Mouse (Mus musculus): Measurements from ENCODE around the gene Lamb2.

Lamb2 gene

DNA sequence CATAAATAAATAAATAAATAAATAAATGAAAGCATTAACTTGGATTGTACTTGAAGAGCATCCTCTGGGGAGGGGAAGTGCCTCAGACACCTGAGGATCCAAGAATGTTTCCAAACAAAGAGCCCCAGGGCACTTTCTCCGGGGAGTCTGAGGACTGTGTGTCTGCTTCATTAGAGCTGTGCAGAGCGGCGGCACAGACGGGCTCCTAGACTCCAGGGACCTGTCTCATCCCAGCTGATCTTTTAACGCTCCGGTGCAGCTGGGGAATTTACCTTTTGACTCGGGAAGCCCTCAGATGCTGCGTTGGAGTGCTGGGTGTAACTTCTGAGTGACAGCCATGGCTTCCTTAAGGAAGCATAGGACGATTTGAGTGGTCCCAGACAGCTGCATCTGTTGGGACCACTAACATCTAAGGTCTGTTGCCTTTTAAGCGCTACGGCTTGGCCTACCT lies 18.3 kb upstream of the Lamb2 start, which contains the start of gene Klhdc8b:
Gene Klhdc8b (minus strand): TSS at position 401 of the 451 bp plus-strand sequence.
- in situ Hi-C loops (cut with MboI, MseI), result no loop called here

GRCm38 (mm10) chr9:108461675-108462074 lies 17.9 kb upstream of the Lamb2 start:
- in situ Hi-C loops (cut with MboI, MseI), result no loop called here

DNA sequence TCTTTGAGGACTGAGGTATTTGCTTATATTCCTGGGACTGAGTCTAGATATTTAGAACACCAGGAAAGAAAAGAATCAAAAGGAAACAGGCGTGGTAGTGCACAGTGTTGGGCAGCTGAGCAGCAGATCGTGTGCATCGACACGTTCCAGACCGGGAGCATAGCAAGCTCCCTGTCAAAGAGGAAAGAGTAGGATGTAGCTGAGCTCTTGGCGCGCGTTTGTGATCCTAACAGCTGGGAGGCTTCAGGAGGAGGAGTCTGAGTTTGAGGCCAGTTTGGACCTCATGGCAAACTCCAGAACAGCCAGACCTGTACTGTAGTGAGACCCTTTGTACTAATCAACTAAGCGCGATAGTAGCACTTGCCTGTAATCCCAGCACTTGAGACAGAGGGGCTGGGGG lies 17.3 kb upstream of the Lamb2 start:
- in situ Hi-C loops (cut with MboI, MseI), result no loop called here

- in situ Hi-C loops (cut with MboI, MseI), result no loop called here
Observed at GRCm38 (mm10) chr9:108463713-108464112, 15.8 kb upstream of the Lamb2 start.

- in situ Hi-C loops (cut with MboI, MseI), result no loop called here
Observed at GRCm38 (mm10) chr9:108466219-108466618, 13.3 kb upstream of the Lamb2 start.

GRCm38 (mm10) chr9:108469430-108469829 lies 10.1 kb upstream of the Lamb2 start:
- in situ Hi-C loops (cut with MboI, MseI), result no loop called here

GRCm38 (mm10) chr9:108469845-108470244 lies 9.7 kb upstream of the Lamb2 start:
- in situ Hi-C loops (cut with MboI, MseI), result no loop called here

GRCm38 (mm10) chr9:108474528-108474927 lies 5.0 kb upstream of the Lamb2 start:
- in situ Hi-C loops (cut with MboI, MseI), result no loop called here

GRCm38 (mm10) chr9:108478638-108479156 lies 839 bp upstream of the Lamb2 start:
- in situ Hi-C loops (cut with MboI, MseI), result no loop called here

- in situ Hi-C loops (cut with MboI, MseI), result no loop called here
Observed at GRCm38 (mm10) chr9:108479241-108479640, 295 bp upstream of the Lamb2 start.

DNA sequence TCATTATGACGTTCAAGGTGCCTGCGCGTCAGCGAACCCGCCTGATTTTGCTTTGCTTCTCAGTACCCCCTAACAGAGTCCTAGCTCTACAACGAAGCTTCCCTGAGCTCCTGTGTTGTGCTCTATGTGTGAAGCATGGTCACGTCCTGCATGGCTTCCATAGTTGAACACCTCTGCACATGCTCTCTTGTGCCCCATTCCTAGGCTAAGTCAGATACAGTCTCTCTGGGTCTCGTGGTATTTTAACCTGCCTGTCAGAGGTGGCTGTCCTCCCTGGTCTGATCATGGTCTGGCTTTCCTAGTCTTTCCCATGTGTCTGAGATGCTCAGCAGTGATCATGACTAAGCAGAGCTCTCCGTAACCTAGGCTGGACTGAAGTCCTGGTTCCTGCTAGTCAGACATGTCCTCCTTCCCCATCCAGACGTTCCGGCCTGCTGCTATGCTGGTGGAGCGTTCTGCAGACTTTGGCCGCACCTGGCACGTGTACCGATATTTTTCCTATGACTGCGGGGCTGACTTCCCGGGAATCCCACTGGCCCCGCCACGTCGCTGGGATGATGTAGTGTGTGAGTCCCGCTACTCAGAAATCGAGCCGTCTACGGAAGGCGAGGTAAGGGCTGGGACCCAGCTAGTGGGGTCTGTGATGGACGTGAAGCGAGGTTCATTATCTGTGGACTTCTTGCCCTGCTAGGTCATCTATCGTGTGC lies 1.4 kb downstream of the Lamb2 start:
- in situ Hi-C loops (cut with MboI, MseI), result loop anchor here (10.0 kb wide), 1 partner anchor 434 kb away; the partner anchor contains the start of gene Tmem89

DNA sequence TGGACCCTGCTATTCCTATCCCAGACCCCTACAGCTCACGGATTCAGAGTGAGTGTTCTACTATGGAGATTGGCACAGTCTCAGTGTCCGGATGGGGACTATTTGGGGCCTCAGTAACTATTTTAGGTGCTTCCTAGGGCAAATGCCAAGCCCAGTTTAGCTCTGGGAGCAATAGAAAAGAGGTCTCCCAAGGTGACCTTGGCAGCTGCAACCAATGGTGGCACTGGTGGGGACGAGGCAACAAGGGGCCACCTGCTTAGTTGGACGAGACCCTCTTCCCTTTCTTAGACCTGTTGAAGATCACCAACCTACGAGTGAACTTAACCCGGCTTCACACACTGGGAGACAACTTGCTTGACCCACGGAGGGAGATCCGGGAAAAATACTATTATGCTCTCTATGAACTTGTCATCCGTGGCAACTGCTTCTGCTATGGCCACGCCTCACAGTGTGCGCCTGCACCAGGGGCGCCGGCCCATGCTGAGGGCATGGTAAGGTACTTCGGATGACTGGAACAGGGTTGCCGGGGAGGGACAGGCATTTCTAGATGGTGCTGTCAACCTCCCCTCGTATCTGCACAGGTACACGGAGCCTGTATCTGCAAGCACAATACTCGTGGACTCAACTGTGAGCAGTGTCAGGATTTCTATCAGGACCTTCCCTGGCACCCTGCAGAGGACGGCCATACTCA lies 2.1 kb downstream of the Lamb2 start:
- in situ Hi-C loops (cut with MboI, MseI), result loop anchor here (10.0 kb wide), 1 partner anchor 433 kb away; the partner anchor contains the start of gene Tmem89

DNA sequence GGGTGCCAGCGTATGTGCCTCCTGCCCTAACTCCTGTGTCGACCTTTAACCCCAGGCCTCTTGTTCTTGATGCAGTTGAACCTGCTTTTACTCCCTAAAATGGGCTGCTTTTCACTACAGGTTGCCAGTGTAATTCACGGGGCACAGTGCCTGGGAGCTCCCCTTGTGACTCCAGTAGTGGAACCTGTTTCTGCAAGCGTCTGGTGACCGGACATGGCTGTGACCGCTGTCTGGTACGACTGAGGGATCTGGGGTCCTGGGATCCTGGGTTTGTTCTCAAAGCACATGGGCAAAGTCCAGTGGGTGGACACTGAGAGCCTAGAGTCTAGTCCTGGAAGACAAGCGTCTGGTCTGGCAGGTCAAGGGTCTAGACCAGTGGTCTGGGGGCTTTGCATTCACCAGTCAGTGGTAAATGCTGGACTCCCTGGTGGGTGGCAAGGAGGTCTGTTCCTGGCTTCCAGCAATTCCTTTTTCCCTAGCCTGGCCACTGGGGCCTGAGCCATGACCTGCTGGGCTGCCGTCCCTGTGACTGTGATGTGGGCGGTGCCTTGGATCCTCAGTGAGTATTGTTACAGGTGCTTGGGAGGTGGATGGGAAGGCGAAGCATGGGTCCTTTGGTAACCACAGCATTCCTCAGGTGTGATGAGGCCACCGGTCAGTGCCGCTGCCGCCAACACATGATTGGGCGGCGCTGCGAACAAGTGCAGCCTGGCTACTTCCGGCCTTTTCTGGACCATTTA lies 3.7 kb downstream of the Lamb2 start:
- in situ Hi-C loops (cut with MboI, MseI), result loop anchor here (10.0 kb wide), 1 partner anchor 432 kb away; the partner anchor contains the start of gene Tmem89

DNA sequence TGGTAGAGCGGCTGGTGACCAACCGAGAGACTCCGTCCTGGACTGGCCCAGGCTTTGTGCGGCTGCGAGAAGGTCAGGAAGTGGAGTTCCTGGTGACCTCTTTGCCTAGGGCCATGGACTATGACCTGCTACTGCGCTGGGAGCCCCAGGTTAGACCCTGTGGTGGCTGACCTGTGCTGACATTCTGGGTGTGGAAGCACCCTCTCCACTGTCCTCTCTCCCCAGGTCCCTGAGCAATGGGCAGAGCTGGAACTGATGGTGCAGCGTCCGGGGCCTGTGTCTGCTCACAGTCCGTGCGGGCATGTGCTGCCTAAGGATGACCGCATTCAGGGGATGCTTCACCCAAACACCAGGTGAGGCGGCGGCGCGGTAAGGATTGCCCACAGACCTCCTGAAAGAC lies 4.5 kb downstream of the Lamb2 start:
- in situ Hi-C loops (cut with MboI, MseI), result loop anchor here (10.0 kb wide), 1 partner anchor 431 kb away; the partner anchor contains the start of gene Tmem89

- in situ Hi-C loops (cut with MboI, MseI), result loop anchor here (10.0 kb wide), 1 partner anchor 429 kb away; the partner anchor contains the start of gene Tmem89
Observed at GRCm38 (mm10) chr9:108485301-108485875, 5.9 kb downstream of the Lamb2 start.

DNA sequence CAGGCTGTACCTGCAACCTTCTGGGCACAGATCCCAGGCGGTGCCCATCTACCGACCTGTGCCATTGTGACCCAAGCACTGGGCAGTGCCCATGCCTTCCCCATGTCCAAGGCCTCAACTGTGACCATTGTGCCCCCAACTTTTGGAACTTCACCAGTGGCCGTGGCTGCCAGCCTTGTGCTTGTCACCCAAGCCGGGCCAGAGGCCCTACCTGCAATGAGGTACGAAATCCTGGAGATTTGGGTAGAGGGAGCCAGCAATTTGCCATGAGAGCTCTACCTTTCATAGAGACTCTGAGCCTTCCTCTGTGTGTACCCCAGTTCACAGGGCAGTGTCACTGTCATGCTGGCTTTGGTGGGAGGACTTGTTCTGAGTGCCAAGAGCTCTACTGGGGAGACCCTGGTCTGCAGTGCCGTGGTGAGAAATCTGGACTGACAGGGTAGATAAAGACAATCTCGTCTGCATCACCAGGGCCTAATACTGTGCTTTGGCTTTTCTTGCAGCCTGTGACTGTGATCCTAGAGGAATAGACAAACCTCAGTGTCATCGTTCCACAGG lies 7.5 kb downstream of the Lamb2 start:
- in situ Hi-C loops (cut with MboI, MseI), result loop anchor here (10.0 kb wide), 1 partner anchor 428 kb away; the partner anchor contains the start of gene Tmem89

DNA sequence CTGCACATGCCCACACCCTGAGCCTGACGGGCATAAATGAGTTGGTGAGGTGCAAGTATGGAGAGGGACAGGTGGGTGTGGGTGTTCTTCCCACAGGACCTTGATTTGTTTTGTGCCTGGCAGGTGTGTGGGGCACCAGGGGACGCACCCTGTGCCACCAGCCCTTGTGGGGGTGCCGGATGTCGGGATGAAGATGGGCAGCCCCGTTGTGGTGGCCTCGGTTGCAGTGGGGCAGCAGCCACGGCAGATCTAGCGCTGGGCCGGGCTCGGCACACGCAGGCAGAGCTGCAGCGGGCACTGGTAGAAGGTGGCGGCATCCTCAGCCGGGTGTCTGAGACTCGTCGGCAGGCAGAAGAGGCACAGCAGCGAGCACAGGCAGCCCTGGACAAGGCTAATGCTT lies 8.9 kb downstream of the Lamb2 start:
- in situ Hi-C loops (cut with MboI, MseI), result loop anchor here (10.0 kb wide), 1 partner anchor 426 kb away; the partner anchor contains the start of gene Tmem89

- in situ Hi-C loops (cut with MboI, MseI), result loop anchor here (10.0 kb wide), 1 partner anchor 426 kb away; the partner anchor contains the start of gene Tmem89
Observed at GRCm38 (mm10) chr9:108489215-108489614, 9.7 kb downstream of the Lamb2 start.

GRCm38 (mm10) chr9:108489702-108490558 lies 10.4 kb downstream of the Lamb2 start:
- in situ Hi-C loops (cut with MboI, MseI), result loop anchor here (10.0 kb wide), 2 partner anchors 425 to 555 kb away; partner anchors contain the start of gene Tmem89
